Mouse (Mus musculus): Measurements from ENCODE around the gene Zdbf2.

Gene Zdbf2

GRCm38 (mm10) chr1:63272741-63273338, at the start of gene Zdbf2:
Gene Zdbf2, plus strand, starts transcription at chr1:63273265.
- no peak for DNase-seq

GRCm38 (mm10) chr1:63225009-63225408, 48.1 kb upstream of the Zdbf2 start:
- no peak for DNase-seq

- no peak for DNase-seq
Observed at GRCm38 (mm10) chr1:63225890-63226289, 47.2 kb upstream of the Zdbf2 start.

- DNase-seq = no peak
Observed at GRCm38 (mm10) chr1:63227241-63227640, 45.8 kb upstream of the Zdbf2 start.

- DNase-seq = no peak
Observed at GRCm38 (mm10) chr1:63237371-63237770, 35.7 kb upstream of the Zdbf2 start.

- no peak for DNase-seq
Observed at GRCm38 (mm10) chr1:63239305-63239704, 33.8 kb upstream of the Zdbf2 start.

GRCm38 (mm10) chr1:63239751-63240150, 33.3 kb upstream of the Zdbf2 start:
- DNase-seq = no peak

GRCm38 (mm10) chr1:63243854-63244253, 29.2 kb upstream of the Zdbf2 start:
- no peak for DNase-seq

- DNase-seq = no peak
Observed at GRCm38 (mm10) chr1:63246862-63247521, 26.1 kb upstream of the Zdbf2 start.

GRCm38 (mm10) chr1:63247831-63248359, 25.2 kb upstream of the Zdbf2 start:
- no peak for DNase-seq

- no peak for DNase-seq
Observed at GRCm38 (mm10) chr1:63248360-63248851, 24.7 kb upstream of the Zdbf2 start.

GRCm38 (mm10) chr1:63249261-63249660, 23.8 kb upstream of the Zdbf2 start:
- DNase-seq = no peak

- no peak for DNase-seq
Observed at GRCm38 (mm10) chr1:63252351-63253209, 20.5 kb upstream of the Zdbf2 start.

- no peak for DNase-seq
Observed at GRCm38 (mm10) chr1:63253291-63253690, 19.8 kb upstream of the Zdbf2 start.

GRCm38 (mm10) chr1:63255101-63255500, 18.0 kb upstream of the Zdbf2 start:
- no peak for DNase-seq

GRCm38 (mm10) chr1:63256083-63256482, 17.0 kb upstream of the Zdbf2 start:
- DNase-seq = no peak

- no peak for DNase-seq
Observed at GRCm38 (mm10) chr1:63258501-63258900, 14.6 kb upstream of the Zdbf2 start.

- no peak for DNase-seq
Observed at GRCm38 (mm10) chr1:63259271-63259830, 13.7 kb upstream of the Zdbf2 start.

GRCm38 (mm10) chr1:63259916-63260741, 12.9 kb upstream of the Zdbf2 start:
- DNase-seq = no peak

GRCm38 (mm10) chr1:63260742-63261033, 12.4 kb upstream of the Zdbf2 start:
- DNase-seq = no peak

GRCm38 (mm10) chr1:63261041-63261590, 11.9 kb upstream of the Zdbf2 start:
- no peak for DNase-seq

GRCm38 (mm10) chr1:63263671-63264070, 9.4 kb upstream of the Zdbf2 start:
- DNase-seq = no peak

Measured in kidney, adult 8-10 months (tissue).